Mouse (Mus musculus) lung, adult 2 months (tissue): ENCODE measurements at regions not wholly inside any gene's neighbourhood (a gene's known extent, or its start where the extent isn't known, plus 50 kb on each side); places are given as distances from the start of the nearest gene placed in this dataset.

Experiments used
- CTCF ChIP-seq: fragments of 200-500 bp; IDR thresholded peaks from 2 replicates; pipeline ENCODE4 v1.5.1; 2011; ENCODE audit warnings: mild to moderate bottlenecking, low read length, control low read depth; ENCODE audit not compliant: insufficient read depth
- POLR2A ChIP-seq: fragments of 200-500 bp; IDR thresholded peaks from 2 replicates; pipeline ENCODE4 v1.6.1; 2011; ENCODE audit warnings: low read depth, mild to moderate bottlenecking, control low read depth, low read length, borderline replicate concordance; ENCODE audit errors: extremely low read depth

- TF ChIP-seq CTCF (no peak), POLR2A (no peak)
Observed at GRCm38 (mm10) chr4:64874521-64874920, 249.5 kb upstream of the Pappa start.
